Mouse (Mus musculus) cerebellum, adult 9-11 months (tissue): Measurements from ENCODE around the gene Bcam.
"Not testable (repeated sequence)": the region's sequence is repeated elsewhere in the genome, so short reads cannot be mapped to it uniquely, and the experiment has no call there.

Experiments
- DNase-seq: peaks from one replicate; pipeline ENCODE4 v3.0.0; 2022

The Bcam gene

GRCm38 (mm10) chr7:19770984-19771391 is at the start of gene Bcam:
TSS of gene Bcam (minus strand) at chr7:19771016.
- no peak for DNase-seq

- DNase-seq: no peak
Measured at GRCm38 (mm10) chr7:19818875-19819274, 48.1 kb upstream of the Bcam start.

- DNase-seq: no peak
Measured at GRCm38 (mm10) chr7:19818440-19818839, 47.6 kb upstream of the Bcam start.

- DNase-seq: no peak
Measured at GRCm38 (mm10) chr7:19817382-19818105, 46.7 kb upstream of the Bcam start.

- DNase-seq: no peak
Measured at GRCm38 (mm10) chr7:19816224-19816771, 45.5 kb upstream of the Bcam start.

GRCm38 (mm10) chr7:19815296-19816223 is 44.7 kb upstream of the Bcam start:
- DNase-seq: no peak

GRCm38 (mm10) chr7:19813579-19814122 is 42.8 kb upstream of the Bcam start:
- DNase-seq: no peak

- DNase-seq: no peak
Measured at GRCm38 (mm10) chr7:19813161-19813560, 42.3 kb upstream of the Bcam start.

- DNase-seq: no peak
Measured at GRCm38 (mm10) chr7:19811114-19811513, 40.3 kb upstream of the Bcam start.

- no peak for DNase-seq
Measured at GRCm38 (mm10) chr7:19809369-19809768, 38.6 kb upstream of the Bcam start.

GRCm38 (mm10) chr7:19806356-19806969 is 35.6 kb upstream of the Bcam start:
- DNase-seq: no peak

GRCm38 (mm10) chr7:19802995-19803394 is 32.2 kb upstream of the Bcam start:
- no peak for DNase-seq

GRCm38 (mm10) chr7:19800764-19801163 is 29.9 kb upstream of the Bcam start:
- DNase-seq: no peak

- peak; percentile 26 for DNase-seq
Measured at GRCm38 (mm10) chr7:19796697-19797588, 26.1 kb upstream of the Bcam start, which contains the start of gene Cblc. TSS of gene Cblc (minus strand) at chr7:19796809.

GRCm38 (mm10) chr7:19796254-19796653 is 25.4 kb upstream of the Bcam start:
- no peak for DNase-seq

GRCm38 (mm10) chr7:19795236-19795635 is 24.4 kb upstream of the Bcam start:
- DNase-seq: no peak

- no peak for DNase-seq
Measured at GRCm38 (mm10) chr7:19792701-19793630, 22.1 kb upstream of the Bcam start.

- DNase-seq: not testable (repeated sequence)
Measured at GRCm38 (mm10) chr7:19791504-19791903, 20.7 kb upstream of the Bcam start.

- DNase-seq: peak; percentile 64
Measured at GRCm38 (mm10) chr7:19789904-19790347, 19.1 kb upstream of the Bcam start.

- DNase-seq: no peak
Measured at GRCm38 (mm10) chr7:19785874-19786458, 15.2 kb upstream of the Bcam start.
